Mouse (Mus musculus) CH12.LX (cell line): Measurements from ENCODE around the gene Add2. TPM values are rescaled to one million over a fixed set of nuclear protein-coding genes. Genes with fewer than 3 reads are reported as not detected.

Experiments
- DNase-seq: peaks from one replicate; pipeline ENCODE4 v3.0.0-alpha.2; 2013; ENCODE audit errors: extremely low read depth
- H3K27ac ChIP-seq: 2 replicates; pipeline ENCODE4 v1.5.1; 2012; ENCODE audit warnings: low read depth, mild to moderate bottlenecking, control low read depth, moderate library complexity; ENCODE audit not compliant: insufficient read depth
- H3K27me3 ChIP-seq: replicated peaks from 2 replicates; pipeline ENCODE3; 2012; ENCODE audit warnings: inconsistent platforms
- H3K36me3 ChIP-seq, 2 experiments: replicated peaks in 1 of 2; 2 replicates each; pipeline versions ENCODE3 to v1.6.1; 2012; ENCODE audit warnings: inconsistent platforms in 1 of 2, low read length in 1 of 2, mild to moderate bottlenecking in 1 of 2, mixed read lengths in 1 of 2, moderate library complexity in 1 of 2; ENCODE audit not compliant: control insufficient read depth in 1 of 2, insufficient read depth in 1 of 2
- H3K4me1 ChIP-seq, 2 experiments: 2 replicates each; pipeline ENCODE4 v1.6.1; 2012; ENCODE audit warnings: inconsistent platforms in 1 of 2, moderate library complexity in 1 of 2; ENCODE audit not compliant: insufficient read depth in 2 of 2, control insufficient read depth in 1 of 2
- H3K4me2 ChIP-seq: 2 replicates; pipeline ENCODE4 v1.6.1; 2012; ENCODE audit warnings: low read depth, mild to moderate bottlenecking, control low read depth; ENCODE audit not compliant: poor library complexity, insufficient read depth, severe bottlenecking
- H3K4me3 ChIP-seq, 3 experiments: fragments of 150-350 bp in 1 of 3; sonication (generic) in 1 of 3; replicated peaks in 1 of 3; 2 replicates each; pipeline versions ENCODE3 to v1.5.1; 2011 to 2012; ENCODE audit warnings: low read depth in 2 of 3, low read length in 2 of 3, mild to moderate bottlenecking in 2 of 3, moderate library complexity in 2 of 3, control low read depth in 1 of 3, improper control_type of control experiment in 1 of 3, inconsistent platforms in 1 of 3, mixed read lengths in 1 of 3; ENCODE audit not compliant: poor library complexity in 1 of 3
- H3K79me2 ChIP-seq: replicated peaks from 2 replicates; pipeline ENCODE4 v1.6.1; 2012; ENCODE audit warnings: mild to moderate bottlenecking, moderate library complexity; ENCODE audit not compliant: control insufficient read depth, poor library complexity, insufficient read depth, severe bottlenecking; ENCODE audit errors: extremely low read depth
- H3K9ac ChIP-seq: 2 replicates; pipeline ENCODE4 v1.6.1; 2012; ENCODE audit warnings: low read depth, mild to moderate bottlenecking, control low read depth, moderate library complexity; ENCODE audit not compliant: insufficient read depth
- H3K9me3 ChIP-seq: replicated peaks from 2 replicates; pipeline ENCODE3; 2012; ENCODE audit warnings: low read length, inconsistent platforms, mixed read lengths
- GABPA ChIP-seq: IDR thresholded peaks from 2 replicates; pipeline ENCODE4 v1.6.1; 2012; ENCODE audit warnings: low read depth, low read length, improper control_type of control experiment, inconsistent platforms; ENCODE audit not compliant: insufficient replicate concordance
- HCFC1 ChIP-seq: IDR thresholded peaks from 2 replicates; pipeline ENCODE4 v1.6.1; 2012; ENCODE audit warnings: low read depth, mild to moderate bottlenecking, inconsistent platforms, low read length, improper control_type of control experiment
- IRF4 ChIP-seq: IDR thresholded peaks from 2 replicates; pipeline ENCODE4 v1.6.1; 2014; ENCODE audit warnings: low read depth, mild to moderate bottlenecking, inconsistent platforms, low read length, improper control_type of control experiment
- JUN ChIP-seq: IDR thresholded peaks from 2 replicates; pipeline ENCODE4 v1.6.1; 2011; ENCODE audit warnings: low read depth, mild to moderate bottlenecking, low read length, improper control_type of control experiment, moderate library complexity; ENCODE audit not compliant: insufficient read depth
- MXI1 ChIP-seq: IDR thresholded peaks from 2 replicates; pipeline ENCODE4 v1.6.1; 2011; ENCODE audit warnings: mild to moderate bottlenecking, low read depth, low read length, improper control_type of control experiment
- RCOR1 ChIP-seq: conservative IDR thresholded peaks from 2 replicates; pipeline ENCODE4 v1.6.1; 2012; ENCODE audit warnings: low read depth, mild to moderate bottlenecking, inconsistent platforms, low read length, improper control_type of control experiment
- SMC3 ChIP-seq: IDR thresholded peaks from 2 replicates; pipeline ENCODE4 v1.6.1; 2011; ENCODE audit warnings: low read depth, low read length, improper control_type of control experiment
- TCF12 ChIP-seq: IDR thresholded peaks from 2 replicates; pipeline ENCODE4 v1.6.1; 2014; ENCODE audit warnings: low read depth, mild to moderate bottlenecking, inconsistent platforms, low read length, improper control_type of control experiment
- UBTF ChIP-seq: IDR thresholded peaks from 2 replicates; pipeline ENCODE4 v1.6.1; 2012; ENCODE audit warnings: low read depth, mild to moderate bottlenecking, inconsistent platforms, low read length, improper control_type of control experiment, moderate library complexity
- USF2 ChIP-seq: conservative IDR thresholded peaks from 2 replicates; pipeline ENCODE4 v1.6.1; 2011; ENCODE audit warnings: low read depth, low read length, improper control_type of control experiment
- ZC3H11A ChIP-seq: IDR thresholded peaks from 2 replicates; pipeline ENCODE4 v1.6.1; 2012; ENCODE audit warnings: low read depth, mild to moderate bottlenecking, inconsistent platforms, low read length, improper control_type of control experiment
- dilution Hi-C: fragments of 300-500 bp; cut with MboI; formaldehyde crosslinking; loops from 2 replicates; pipeline ENCODE4 v1.14.3; 2020; ENCODE audit warnings: low sequenced_read_pairs; ENCODE audit not compliant: extremely low pct_unique_long_range_greater_than_20kb, extremely low pct_ligation_motif_present
- in situ Hi-C: fragments of 300-500 bp; cut with MboI; formaldehyde crosslinking; loops from 3 replicates; pipeline ENCODE4 v1.14.3; 2019; ENCODE audit warnings: low sequenced_read_pairs, low pct_ligation_motif_present, low pct_unique_long_range_greater_than_20kb, mixed read lengths
- polyA plus RNA-seq: library from polyadenylated mRNA; unstranded; fragments of >175 nt; gene quantifications from 2 replicates; pipeline ENCODE4 v1.2.1, GENCODE M21; 2012; ENCODE audit warnings: low read depth; ENCODE audit not compliant: insufficient read length
- total RNA-seq, 2 experiments: library from RNA; depleted of rRNA; stranded (reverse); fragments of 300-350 nt in 1 of 2; fragments of >200 nt in 1 of 2; gene quantifications; 2 replicates each; pipeline ENCODE4 v1.2.3; 2012 to 2014

The Add2 gene
- total and polyA plus RNA-seq, 3 experiments, result 0.11 TPM; not detected in 2

GRCm38 (mm10) chr6:86033635-86034034 is 5.2 kb downstream of the Add2 start:
- Histone ChIP-seq H3K9me3 (no peaks in the 10 kb centered on the region), H3K9ac (no peak overlapping the region), H3K4me2 (no peak overlapping the region), H3K27ac (no peak overlapping the region), H3K4me1 (no peaks in the 10 kb centered on the region), H3K4me3 (no peak overlapping the region), H3K36me3 (no peaks in the 10 kb centered on the region), H3K27me3 (peaks cover 47% of the 10 kb centered on the region), H3K79me2 (no peaks in the 10 kb centered on the region)
- dilution Hi-C loops, result no loop called here
- DNase-seq, result no peak
- in situ Hi-C loops, result no loop called here
- no peak for TF ChIP-seq IRF4
- TF ChIP-seq JUN, result no peak
- TF ChIP-seq ZC3H11A, result no peak
- no peak for TF ChIP-seq RCOR1

- Histone ChIP-seq H3K9me3 (no peaks in the 10 kb centered on the region), H3K4me2 (no peak overlapping the region), H3K36me3 (no peaks in the 10 kb centered on the region), H3K4me3 (no peak overlapping the region), H3K9ac (no peak overlapping the region), H3K27me3 (peaks cover 46% of the 10 kb centered on the region), H3K79me2 (no peaks in the 10 kb centered on the region), H3K27ac (no peak overlapping the region), H3K4me1 (no peaks in the 10 kb centered on the region)
- DNase-seq, result no peak
- TF ChIP-seq TCF12, result no peak
- TF ChIP-seq SMC3, result no peak
- TF ChIP-seq USF2, result no peak
- TF ChIP-seq MXI1, result no peak
- in situ Hi-C loops (no loop called here), dilution Hi-C loops (no loop called here)
Measured at GRCm38 (mm10) chr6:86038901-86039300, 10.4 kb downstream of the Add2 start.

GRCm38 (mm10) chr6:86040140-86040539 is 11.7 kb downstream of the Add2 start:
- dilution Hi-C loops, result no loop called here
- Histone ChIP-seq H3K9me3 (no peaks in the 10 kb centered on the region), H3K27ac (no peak overlapping the region), H3K4me1 (no peaks in the 10 kb centered on the region), H3K36me3 (no peaks in the 10 kb centered on the region), H3K4me2 (no peak overlapping the region), H3K27me3 (peaks cover 47% of the 10 kb centered on the region), H3K79me2 (no peaks in the 10 kb centered on the region), H3K4me3 (no peak overlapping the region), H3K9ac (no peak overlapping the region)
- TF ChIP-seq ZC3H11A (no peak), GABPA (no peak), HCFC1 (no peak), UBTF (no peak)
- no peak for DNase-seq
- in situ Hi-C loops, result no loop called here
